Mouse (Mus musculus) ovary, adult 18-20 months (tissue): ENCODE results near the gene Hcls1.
A peak's percentile ranks its signal among the peaks of the same experiment; 100 is the strongest.

Experiments used
- DNase-seq: peaks from one replicate; pipeline ENCODE4 v3.0.0; 2022; ENCODE audit warnings: low spot score, mixed read lengths

Gene Hcls1

DNA sequence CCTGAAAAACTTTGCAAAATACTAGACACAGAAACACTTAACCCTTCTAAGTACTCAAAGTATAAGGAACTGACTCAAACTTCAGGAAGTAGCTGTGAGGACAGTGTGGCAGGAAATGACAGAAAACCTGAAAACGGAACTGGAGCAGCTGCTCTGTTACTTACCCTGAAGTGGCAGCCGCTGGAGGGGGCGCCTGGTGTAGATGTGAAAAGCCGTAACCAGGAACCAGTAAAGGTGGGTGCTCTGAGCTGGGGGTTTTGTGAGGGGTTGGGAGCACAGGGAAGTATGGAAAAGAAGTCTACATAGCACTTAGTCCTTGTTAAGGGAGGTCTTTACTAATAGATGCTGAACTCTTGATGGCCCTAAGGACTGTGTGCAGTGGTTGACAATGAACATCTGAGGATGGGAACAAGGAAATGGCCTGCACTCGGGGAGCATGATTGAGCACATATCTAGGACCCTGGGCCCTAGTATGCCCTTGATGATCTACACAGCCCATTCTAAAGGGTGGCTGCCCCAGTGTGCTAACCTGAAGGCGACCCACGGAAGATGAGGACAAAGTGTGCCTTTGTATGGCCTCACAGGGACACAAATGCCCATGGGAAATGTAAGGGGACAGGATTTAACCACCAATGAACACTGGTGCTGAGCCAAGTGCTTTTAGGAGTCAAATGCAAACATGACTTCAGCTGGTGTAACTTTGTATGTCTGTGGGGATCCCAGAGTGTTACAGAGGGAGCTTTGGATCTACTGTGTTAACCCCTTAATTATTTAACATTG lies at the start of gene Hcls1:
Hcls1 (plus strand) TSS at position 143 of the 780 bp plus-strand sequence.
- no peak for DNase-seq

- DNase-seq = no peak
Observed at GRCm38 (mm10) chr16:36885912-36886311, 48.9 kb upstream of the Hcls1 start.

- peak; percentile 34 for DNase-seq
Observed at GRCm38 (mm10) chr16:36887546-36887945, 47.2 kb upstream of the Hcls1 start.

DNA sequence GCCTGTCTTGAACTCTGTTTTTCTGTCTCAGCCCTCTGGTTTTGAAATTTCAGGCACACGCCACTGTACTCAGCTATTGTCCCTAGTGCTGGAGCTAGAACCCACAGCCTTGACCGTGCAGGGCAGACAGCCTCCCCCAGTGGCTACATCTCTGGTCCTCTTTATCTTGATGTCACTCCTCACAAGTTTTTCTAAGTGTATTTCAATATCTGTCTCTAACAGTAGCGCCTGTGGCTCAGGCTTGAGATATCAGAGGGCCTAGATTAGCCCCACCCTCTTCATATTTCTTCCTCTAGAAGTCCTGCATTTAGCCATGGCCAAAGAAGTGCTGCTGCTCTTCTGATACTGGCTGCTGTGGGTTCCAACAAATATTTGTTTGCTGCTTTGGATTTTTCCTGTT lies 44.2 kb upstream of the Hcls1 start:
- DNase-seq = no peak

DNA sequence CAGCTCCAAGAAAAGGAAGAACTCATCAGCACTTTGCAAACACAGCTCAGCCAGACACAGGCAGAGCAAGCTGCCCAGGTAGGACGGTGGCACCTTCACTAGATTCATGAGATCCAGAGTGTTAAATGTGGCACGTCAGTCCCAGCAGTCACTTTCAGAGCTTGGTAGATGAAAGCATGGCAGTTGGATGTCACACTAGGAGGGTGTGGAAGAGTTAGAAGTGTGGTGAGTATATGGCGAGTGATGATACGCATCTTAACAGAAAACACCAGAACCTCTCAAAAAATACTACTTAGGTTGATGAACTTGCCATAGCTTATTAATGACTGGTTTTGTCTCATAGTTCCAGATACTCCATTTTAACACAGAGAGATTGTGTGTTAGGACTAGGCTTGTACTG lies 43.4 kb upstream of the Hcls1 start:
- DNase-seq = no peak

DNA sequence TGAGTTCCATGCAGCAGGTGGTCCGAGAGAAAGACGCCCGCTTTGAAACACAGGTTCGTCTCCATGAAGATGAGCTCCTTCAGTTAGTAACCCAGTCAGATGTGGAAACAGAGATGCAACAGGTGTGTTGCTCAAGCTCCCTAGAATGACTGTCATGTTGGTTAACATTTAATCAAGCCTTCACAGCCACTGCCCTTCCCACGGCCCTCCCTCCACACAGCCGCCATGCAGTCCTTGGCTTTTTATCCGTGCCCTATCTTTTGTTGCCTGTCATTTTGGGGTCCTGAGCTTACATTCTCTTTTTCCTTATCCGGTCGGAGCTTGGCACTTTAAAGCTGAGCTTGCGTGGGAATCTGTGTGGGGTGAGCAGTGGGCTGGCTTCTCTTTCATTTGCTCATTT lies 41.5 kb upstream of the Hcls1 start:
- DNase-seq = no peak

DNA sequence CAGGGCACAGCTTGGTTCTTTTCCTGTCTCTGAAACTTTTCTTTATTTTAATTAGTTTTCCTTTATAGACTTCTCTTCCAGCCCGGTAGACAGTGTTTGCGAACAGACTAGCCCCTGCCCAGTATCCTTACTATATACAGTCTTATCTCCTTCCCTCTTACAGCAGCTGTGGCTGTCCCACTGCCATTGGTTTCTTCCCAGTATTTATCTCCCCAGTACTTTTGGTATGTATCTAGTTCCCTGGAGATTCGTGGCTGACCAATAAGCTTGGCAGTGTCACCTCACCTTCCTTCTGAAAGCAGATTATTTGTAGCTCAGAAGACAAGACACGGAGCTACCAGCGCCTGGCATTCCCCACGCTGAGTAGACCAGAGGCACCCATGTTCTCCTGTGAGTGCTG lies 38.1 kb upstream of the Hcls1 start:
- no peak for DNase-seq

- no peak for DNase-seq
Observed at GRCm38 (mm10) chr16:36903156-36903555, 31.6 kb upstream of the Hcls1 start.

DNA sequence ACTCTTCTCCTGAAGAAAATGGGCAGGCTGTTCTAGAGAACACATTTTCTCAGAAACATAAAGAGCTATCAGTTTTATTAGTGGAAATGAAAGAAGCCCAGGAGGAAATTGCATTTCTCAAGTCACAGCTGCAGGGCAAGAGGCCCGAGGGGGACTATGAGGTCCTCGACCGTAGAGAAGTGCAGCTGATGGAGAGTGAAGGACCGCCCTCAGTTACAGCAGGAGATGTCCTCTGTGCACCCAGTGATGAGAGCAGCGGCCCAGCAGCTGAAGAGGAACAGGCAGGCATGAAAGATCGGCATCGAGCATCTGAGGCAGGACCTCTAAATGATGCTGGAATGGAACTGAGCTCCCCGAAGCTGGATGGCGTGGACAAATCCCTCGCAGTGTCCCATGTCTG lies 22.9 kb upstream of the Hcls1 start:
- DNase-seq = no peak

- DNase-seq = no peak
Observed at GRCm38 (mm10) chr16:36912311-36912710, 22.5 kb upstream of the Hcls1 start.

DNA sequence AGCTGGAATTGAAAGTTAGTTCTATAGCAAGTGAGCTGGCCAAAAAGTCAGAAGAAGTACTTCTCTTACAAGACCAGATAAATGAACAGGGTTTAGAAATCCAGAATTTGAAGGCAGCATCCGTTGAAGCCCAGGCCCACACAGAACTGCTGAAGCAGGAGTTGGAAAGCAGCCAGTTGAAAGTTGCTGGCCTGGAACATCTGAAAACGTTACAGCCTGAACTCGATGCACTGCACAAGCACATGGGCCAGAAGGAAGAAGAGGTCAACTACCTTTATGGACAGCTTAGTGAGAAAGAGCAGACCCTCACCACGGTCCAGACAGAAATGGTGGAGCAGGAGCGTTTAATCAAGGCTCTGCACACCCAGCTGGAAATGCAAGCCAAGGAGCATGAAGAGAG lies 20.6 kb upstream of the Hcls1 start:
- no peak for DNase-seq

DNA sequence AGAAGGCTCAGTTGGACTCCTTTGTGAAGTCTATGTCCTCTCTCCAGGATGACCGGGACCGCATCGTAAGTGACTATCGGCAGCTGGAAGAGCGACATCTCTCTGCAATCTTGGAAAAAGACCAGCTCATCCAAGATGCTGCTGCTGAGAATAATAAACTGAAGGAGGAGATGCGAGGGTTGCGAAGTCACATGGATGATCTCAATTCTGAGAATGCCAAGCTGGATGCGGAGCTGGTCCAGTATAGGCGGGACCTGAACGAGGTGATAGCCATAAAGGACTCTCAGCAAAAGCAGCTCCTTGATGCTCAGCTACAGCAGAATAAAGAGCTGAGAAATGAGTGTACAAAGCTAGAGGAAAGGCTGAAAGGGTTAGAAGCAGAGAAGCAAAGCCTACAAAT lies 16.3 kb upstream of the Hcls1 start:
- DNase-seq = no peak

DNA sequence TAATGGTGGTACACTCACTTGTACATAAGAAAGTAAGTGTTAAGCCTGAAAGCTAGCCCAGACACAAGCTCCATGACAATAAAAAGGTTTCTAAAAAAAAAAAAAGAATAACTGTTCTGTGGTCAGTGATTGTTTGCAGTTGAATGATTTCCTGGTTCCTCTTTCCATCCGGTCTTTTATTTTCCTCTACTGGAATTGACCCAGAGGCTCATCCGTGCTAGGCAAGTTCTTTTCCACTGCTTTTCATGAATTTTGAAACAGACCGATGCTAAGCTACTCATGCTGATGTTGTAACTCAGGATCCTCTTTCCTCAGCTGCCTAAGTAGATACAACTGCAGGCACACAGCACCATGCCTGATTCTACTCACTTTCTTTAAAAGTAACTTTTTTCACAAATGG lies 14.4 kb upstream of the Hcls1 start:
- no peak for DNase-seq

DNA sequence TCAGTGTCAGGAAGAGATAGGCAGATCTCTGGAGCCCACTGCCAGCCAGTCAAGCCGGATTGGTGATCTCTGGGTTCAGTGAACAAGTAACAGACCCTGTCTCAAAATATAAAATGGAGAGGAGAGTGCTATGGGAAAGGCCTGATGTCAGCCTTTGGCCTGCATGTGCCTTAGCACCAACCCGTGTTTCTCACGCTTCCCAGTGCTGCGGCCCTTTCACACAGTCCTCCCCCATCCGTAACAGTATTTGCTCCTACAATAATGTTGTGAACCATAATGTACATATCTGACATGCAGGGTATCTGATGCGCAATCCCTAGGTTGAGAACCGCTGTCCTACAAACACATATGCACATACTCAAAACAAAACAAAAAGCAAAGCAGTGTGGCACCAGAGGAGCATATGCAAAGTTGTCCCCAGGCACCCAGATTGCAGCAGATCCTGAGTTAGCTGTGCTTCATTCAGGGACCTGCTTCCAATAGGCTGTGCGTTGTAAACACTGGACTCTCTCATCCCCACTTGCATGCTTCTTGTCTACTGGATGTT lies 13.6 kb upstream of the Hcls1 start:
- DNase-seq = no peak

DNA sequence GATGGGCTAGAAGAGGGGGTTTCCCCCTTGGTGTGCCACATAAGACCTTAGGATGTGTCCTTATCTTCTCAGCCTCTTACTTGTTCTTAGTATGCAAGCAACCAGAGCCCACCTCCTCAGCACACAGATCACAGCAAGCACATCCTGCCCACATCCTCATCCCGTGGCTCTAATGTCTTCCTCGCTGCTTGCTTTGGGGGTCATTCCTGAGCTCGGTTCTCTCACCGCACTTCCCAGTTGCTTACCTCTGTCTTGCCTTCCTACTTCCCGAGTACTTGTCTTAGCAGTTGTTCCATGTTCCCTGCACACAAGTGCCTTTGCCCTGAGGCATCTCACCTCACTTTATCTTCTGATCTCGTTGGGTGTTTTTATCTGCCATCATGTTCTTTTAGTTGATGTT lies 12.8 kb upstream of the Hcls1 start:
- no peak for DNase-seq

DNA sequence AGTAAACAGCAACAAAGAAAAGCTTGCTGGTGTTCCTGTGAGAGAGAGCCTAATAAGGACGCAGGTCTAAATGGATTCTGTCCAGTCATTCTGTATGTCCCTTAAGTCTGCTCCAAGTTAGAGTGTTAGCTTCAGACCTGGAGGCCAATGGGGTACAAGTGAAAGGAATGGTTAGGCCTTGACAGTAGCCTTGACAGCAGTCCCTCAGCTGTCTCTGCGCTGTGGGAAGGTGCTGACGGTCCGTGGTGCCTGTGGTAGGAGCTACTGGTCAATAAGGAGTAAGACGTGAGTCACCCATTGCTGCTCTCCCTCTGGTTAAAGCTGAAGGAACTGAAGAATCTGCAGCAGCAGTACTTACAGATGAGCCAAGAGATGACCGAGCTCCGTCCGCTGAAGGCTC lies 10.5 kb upstream of the Hcls1 start:
- no peak for DNase-seq

GRCm38 (mm10) chr16:36925351-36925750 lies 9.4 kb upstream of the Hcls1 start:
- no peak for DNase-seq

GRCm38 (mm10) chr16:36925797-36926196 lies 9.0 kb upstream of the Hcls1 start:
- no peak for DNase-seq

GRCm38 (mm10) chr16:36926514-36927447 lies 8.0 kb upstream of the Hcls1 start:
- no peak for DNase-seq

DNA sequence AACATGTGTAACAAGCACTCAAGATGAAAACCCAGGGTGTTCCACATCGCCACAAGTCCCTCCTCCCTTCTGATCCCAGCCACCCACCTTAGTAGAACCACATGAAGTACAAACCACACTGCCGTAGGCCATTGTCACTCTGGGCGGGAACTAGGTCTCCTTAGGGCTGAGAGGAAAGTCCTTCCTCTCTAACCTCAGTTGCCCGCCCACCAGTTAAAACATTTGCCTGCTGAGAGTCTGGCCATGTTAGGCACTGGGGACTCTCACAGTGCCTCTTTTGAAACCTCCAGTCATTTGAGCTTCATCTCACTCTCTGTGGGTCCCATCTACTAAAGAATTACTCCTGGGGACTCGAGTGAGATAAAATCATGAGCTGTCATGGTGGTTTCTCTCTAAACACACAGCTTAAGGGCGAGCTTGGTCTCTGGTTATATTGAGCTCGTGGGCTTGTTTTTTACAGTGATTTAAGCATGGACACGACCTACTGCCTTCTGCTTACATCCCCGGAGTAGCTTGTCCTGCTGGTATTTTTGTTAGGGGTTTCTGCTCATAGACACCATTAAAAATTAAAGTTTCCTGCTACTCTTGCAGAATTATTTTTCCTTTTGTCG lies 7.2 kb upstream of the Hcls1 start:
- DNase-seq = no peak

- no peak for DNase-seq
Observed at GRCm38 (mm10) chr16:36928106-36928500, 6.7 kb upstream of the Hcls1 start.

GRCm38 (mm10) chr16:36929216-36929615 lies 5.6 kb upstream of the Hcls1 start:
- DNase-seq = no peak
